Mouse (Mus musculus) layer of hippocampus, postnatal 36 days (tissue): ENCODE data around the gene Abhd8. TPM values are rescaled to one million over a fixed set of nuclear protein-coding genes. Genes with fewer than 3 reads are reported as not detected.

Source experiments
- DNase-seq, 2 experiments: peaks; one replicate each; pipeline ENCODE4 v3.0.0; 2022
- total RNA-seq, 2 experiments: library from RNA; stranded (reverse); gene quantifications; 2 replicates each; pipeline ENCODE4 v1.2.3; 2021

Gene Abhd8
- total RNA-seq, result 100 to 1,000 TPM; 274 to 278 TPM

GRCm38 (mm10) chr8:71463188-71464033 lies at the start of gene Abhd8:
TSS of gene Abhd8 (minus strand) at chr8:71463655.
- DNase-seq, result peak; percentile 97 to 98

GRCm38 (mm10) chr8:71511644-71512043 lies 48.2 kb upstream of the Abhd8 start, which contains the start of gene Plvap:
TSS of gene Plvap (minus strand) at chr8:71511752.
- no peak for DNase-seq

- DNase-seq, result no peak
Observed at GRCm38 (mm10) chr8:71509316-71509715, 45.9 kb upstream of the Abhd8 start.

- DNase-seq, result peak; percentile 74 to 79
Observed at GRCm38 (mm10) chr8:71507589-71508104, 44.2 kb upstream of the Abhd8 start.

- DNase-seq, result no peak
Observed at GRCm38 (mm10) chr8:71505979-71506378, 42.5 kb upstream of the Abhd8 start.

GRCm38 (mm10) chr8:71505326-71505725 lies 41.9 kb upstream of the Abhd8 start:
- no peak for DNase-seq

- DNase-seq, result no peak
Observed at GRCm38 (mm10) chr8:71504349-71504748, 40.9 kb upstream of the Abhd8 start.

GRCm38 (mm10) chr8:71498816-71499690 lies 35.6 kb upstream of the Abhd8 start:
- no peak for DNase-seq

GRCm38 (mm10) chr8:71497881-71498501 lies 34.5 kb upstream of the Abhd8 start:
- DNase-seq, result no peak

- DNase-seq, result no peak
Observed at GRCm38 (mm10) chr8:71497077-71497645, 33.7 kb upstream of the Abhd8 start.

- no peak for DNase-seq
Observed at GRCm38 (mm10) chr8:71496481-71496880, 33.0 kb upstream of the Abhd8 start.

GRCm38 (mm10) chr8:71495811-71496210 lies 32.4 kb upstream of the Abhd8 start:
- DNase-seq, result no peak

GRCm38 (mm10) chr8:71495039-71495438 lies 31.6 kb upstream of the Abhd8 start:
- DNase-seq, result peak; percentile 75 to 79

- peak; percentile 78 to 83 for DNase-seq
Observed at GRCm38 (mm10) chr8:71488454-71488853, 25.0 kb upstream of the Abhd8 start.

- peak; percentile 78 to 83 for DNase-seq
Observed at GRCm38 (mm10) chr8:71487691-71488445, 24.4 kb upstream of the Abhd8 start, which contains the start of gene Gtpbp3. TSS of gene Gtpbp3 (plus strand) at chr8:71488103.

- no peak for DNase-seq
Observed at GRCm38 (mm10) chr8:71486136-71486529, 22.7 kb upstream of the Abhd8 start.

- peak; percentile 78 to 86 for DNase-seq
Observed at GRCm38 (mm10) chr8:71485142-71486135, 22.0 kb upstream of the Abhd8 start, which contains the start of gene Ano8. TSS of gene Ano8 (minus strand) at chr8:71485963.

GRCm38 (mm10) chr8:71484736-71485135 lies 21.3 kb upstream of the Abhd8 start:
- no peak for DNase-seq

- DNase-seq, result no peak
Observed at GRCm38 (mm10) chr8:71483932-71484331, 20.5 kb upstream of the Abhd8 start.

GRCm38 (mm10) chr8:71478943-71479342 lies 15.5 kb upstream of the Abhd8 start:
- no peak for DNase-seq
